Mouse (Mus musculus): ENCODE measurements around the gene Ugt1a1.

Ugt1a1 gene

DNA sequence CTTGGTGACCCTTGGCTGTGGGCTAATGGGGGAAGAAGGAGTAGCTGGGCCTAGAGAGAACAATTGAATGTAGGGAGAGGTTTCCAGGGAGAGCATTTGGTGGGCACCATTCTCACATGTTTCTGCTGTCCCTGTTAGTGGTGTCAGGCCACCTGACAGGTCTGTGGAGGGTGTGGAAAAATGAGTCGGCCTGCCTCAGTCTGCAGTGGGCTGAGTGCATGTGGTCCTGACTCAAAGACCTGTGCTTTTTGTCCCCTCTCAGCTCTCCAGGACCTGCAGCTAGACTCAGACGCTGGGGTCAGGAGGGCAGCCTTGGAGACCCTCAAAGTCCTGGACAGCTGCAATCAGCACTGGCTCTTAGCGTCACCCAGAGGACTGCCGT, 47.9 kb downstream of the Ugt1a1 start:
- no peak for DNase-seq

DNA sequence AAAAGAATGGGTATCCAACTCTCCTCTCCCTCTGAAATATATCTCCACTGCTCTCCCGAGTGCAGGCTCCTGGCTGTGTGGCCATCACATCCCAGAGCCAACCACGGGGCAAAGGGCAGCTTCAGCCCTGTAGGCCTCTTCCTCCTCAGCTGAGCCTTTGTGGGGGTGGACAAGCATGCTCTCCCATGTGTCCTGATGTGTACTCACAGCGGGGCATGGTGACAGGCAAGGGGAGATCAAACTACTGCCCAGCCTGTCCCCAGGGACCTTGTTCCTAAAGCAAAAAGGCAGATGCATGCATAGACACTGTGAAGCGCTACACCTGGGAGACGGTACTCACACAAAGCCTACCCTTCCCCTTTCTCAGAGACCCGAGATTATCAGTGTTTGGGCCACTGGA, 48.4 kb downstream of the Ugt1a1 start:
- peak; percentile 60 for DNase-seq

DNA sequence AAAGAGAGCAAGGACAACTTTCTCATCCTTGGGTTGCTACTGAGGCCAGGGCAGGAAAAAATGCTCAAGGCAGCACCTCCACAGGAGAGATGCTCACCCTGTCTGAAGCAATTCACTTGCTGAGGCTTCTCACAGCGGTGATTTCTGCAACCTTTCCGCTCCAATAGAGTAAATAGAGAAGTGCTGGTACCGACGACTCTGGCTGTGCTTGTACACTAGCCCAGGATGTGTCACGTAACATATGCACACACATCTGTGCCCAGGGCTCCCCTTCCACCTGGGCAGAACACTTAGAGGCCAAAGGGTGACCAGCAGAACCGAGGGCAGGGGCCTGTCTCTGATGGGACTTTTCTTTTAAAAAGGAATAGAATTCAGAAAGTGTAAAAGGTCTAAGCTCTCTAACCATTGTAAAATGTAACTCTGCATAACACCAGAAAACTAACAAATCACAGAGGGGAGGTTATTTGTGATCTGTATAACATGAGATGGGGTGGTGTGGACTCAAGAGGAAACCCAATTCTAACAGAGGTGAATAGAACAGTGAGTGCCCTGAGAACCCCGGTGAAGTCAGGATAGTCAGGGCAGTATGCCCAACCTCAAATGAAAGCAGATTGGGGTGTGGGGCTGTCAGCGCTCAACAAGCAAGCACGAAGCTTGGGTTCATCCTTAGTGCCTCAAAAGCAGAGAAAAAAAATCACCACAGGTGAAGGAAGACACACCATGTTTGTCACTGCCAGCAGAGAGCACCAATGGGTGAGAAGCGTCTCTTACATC, 49.0 kb downstream of the Ugt1a1 start:
- no peak for DNase-seq

DNA sequence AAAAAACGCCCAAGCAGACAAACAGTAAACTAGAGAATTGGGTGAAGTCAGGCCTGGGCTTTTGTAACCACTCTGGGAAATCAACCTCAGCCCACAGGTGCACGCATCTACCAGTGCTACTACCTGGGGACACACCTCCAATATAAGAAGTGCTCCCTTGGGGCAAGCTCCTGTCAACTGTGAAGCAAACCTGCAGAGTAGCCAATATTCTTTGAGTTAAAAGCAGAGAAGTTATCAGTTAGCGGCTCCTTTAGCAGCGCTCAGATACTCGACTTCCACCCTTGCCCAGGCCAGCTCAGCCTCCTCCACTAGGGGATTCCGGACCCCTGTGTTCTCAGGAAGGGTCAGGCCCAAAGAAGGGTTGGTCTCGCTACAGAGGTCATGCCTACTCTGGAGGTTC, 49.9 kb downstream of the Ugt1a1 start:
- DNase-seq, result no peak

DNA sequence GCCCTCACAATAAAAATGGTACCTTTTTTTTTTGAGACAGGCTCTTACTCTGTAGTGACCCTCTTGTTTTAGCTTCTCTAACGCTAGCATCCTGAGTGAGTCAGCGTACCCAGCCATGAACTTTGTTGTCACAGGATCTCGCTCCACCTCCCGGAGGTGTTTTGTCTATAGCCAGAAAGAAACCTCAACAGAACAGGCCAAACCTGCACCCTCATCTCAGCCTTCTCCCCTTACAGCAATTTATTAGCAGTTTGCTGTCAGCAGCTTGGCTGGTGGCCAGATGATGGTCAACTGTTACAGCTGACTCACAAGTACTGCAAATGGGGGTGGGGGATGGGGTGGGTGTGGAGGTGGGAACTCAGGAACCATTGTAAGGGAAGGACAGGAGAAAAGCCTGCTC, 50.5 kb downstream of the Ugt1a1 start:
- DNase-seq, result no peak

DNA sequence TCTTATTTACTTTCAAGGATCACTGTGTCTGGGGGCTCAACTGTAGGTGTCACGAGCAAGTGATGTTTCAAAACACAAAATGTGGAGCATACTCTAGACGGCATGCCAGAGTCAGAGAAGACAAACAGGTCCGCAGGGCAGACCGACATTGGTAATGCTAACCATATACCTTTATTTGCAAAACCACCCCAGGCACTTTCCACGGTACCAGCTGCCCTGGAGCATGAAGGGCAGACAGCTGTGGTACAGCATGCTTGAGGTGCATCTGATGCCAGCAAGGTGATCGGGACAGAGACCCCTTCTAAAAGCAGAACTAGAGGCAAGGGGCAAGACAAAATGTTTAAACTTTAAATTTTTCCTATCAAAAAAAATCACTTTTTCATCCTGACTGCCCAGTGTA, 51.2 kb downstream of the Ugt1a1 start:
- no peak for DNase-seq

DNA sequence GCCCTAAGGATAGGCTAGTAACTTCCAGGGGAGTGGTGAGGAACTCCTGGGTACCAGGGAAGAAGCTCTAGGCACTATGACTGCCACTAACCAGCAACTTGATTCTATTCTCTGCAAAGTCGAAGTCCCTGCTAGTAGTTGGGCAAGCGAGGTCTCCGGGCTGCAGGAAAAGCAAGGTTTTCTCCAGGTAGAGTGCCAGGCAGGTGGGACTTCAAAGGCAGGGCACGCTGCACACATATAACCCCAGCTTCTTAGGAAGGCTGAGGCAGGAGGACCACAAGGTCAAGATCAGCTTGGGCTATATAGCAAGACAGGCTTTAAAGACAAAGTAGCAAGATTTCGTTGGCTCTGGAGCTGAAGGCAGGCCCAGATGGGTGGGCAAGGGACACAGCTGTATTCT, 52.0 kb downstream of the Ugt1a1 start:
- DNase-seq, result no peak

DNA sequence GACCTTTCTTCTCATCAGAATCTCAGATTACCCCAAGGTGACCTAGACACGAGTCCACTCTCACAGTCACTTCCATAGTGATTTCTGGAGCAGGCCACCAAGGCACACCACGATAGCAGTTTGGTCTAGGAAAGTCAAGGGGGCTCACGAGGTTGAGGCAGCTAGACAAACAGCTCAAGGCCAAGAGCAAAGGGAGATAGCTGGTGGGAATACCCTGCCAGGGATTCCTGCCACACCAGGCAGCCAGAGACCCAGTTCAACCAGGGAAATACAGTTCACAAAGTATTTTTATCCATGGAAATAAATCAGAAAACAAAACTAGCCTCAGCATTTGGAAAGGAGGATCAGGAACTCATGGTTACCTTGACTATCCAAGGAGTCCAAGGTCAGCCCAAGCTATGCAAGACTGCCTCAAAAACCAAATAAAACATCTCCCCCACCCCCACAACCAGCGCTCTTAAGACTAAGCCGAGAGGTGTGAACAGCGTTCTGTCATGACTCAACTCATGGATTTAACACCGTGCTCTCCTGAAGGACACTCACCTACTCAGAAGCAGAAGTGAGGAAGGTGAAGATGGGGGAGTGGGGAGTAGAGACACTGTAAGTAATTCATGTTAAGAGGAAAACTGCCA, 52.6 kb downstream of the Ugt1a1 start:
- no peak for DNase-seq

DNA sequence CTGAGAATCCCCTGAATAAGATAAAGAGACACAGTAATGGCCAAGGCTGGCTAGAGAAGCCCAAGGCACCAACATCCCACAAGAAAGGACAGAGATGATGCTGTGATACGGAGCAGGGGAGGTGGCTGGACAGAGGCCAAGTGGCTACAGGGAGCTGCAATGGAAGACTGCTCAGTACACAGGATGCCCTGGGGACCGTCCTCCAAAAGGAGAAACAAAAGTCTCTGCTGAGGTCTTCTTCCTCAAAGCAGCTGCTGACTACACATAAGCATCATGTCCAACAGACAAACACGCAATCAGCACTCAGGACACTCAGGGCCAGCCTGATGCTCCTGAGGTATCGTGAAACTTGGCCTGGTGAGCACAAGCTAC, 53.1 kb downstream of the Ugt1a1 start:
- DNase-seq, result no peak

DNA sequence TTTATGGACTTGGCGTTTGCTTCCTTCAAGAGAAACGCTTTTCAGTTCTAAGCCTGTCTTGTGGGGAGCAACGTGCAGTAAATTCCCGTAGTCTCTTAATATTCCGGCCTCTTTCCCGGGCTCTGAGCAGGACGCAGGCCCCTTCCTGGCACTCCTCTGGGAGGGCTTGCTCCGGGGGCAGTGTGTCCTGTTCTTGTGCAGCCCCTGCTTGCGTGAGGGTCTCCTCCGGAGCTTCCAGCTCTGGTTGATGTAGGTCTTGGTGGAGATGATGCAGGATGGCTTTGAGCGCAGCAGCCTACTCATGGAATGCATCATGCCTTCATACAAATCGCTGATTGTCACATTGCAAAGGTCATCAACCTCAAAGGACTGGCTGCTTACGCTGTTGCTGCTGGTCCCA, 54.4 kb downstream of the Ugt1a1 start:
- no peak for DNase-seq

DNA sequence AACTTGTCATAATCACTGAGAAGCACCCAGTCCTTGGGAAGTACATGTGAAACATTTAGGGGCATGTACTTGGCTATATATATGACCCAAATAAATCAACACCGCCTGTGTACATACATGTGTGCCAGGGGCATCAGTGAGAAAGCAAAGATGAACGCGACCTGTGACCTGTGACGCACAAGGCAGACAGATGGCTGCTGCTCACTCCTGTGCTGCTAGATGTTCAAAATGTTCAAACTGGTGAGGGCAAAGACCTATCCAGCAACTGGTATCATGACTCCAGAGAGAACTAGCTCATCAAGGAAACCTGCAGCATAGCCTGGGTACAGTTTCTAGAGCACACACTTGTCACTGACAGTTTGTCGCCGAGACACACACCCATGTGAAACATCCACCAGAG, 55.7 kb downstream of the Ugt1a1 start:
- DNase-seq, result no peak

DNA sequence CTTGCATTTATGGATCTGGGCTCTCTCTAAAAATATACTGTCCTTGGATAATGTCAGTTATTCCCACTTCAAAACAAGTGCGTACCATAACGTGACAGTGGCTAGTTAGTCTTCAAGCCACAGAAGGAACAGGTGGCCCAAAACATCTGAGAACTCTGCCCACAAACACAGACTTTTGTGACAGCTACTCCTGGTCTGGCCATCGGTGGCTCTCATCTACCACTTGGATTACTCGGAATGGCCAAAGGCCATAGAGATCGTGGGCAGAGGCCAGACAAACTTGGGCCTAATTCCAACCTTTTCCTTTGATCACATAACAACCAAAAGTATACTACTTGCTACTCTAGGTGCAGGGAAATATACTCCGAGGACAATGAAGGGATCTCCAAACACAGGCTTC, 56.3 kb downstream of the Ugt1a1 start:
- no peak for DNase-seq

Measured in right cerebral cortex, postnatal 4 days (tissue).